Mouse (Mus musculus) thymus, postnatal 10 days (tissue): ENCODE results near the gene Uox.

Experiments
- DNase-seq, 2 experiments: peaks; one replicate each; pipeline ENCODE4 v3.0.0; 2021; ENCODE audit warnings: low spot score in 2 of 2

Gene Uox

GRCm38 (mm10) chr3:146583908-146584307 lies 13.7 kb downstream of the Uox start:
- no peak for DNase-seq

GRCm38 (mm10) chr3:146586616-146587015 lies 16.4 kb downstream of the Uox start:
- no peak for DNase-seq

GRCm38 (mm10) chr3:146589523-146589922 lies 19.3 kb downstream of the Uox start:
- no peak for DNase-seq

- DNase-seq, result no peak
Measured at GRCm38 (mm10) chr3:146591159-146591558, 20.9 kb downstream of the Uox start.

GRCm38 (mm10) chr3:146591601-146592000 lies 21.4 kb downstream of the Uox start:
- no peak for DNase-seq

GRCm38 (mm10) chr3:146595440-146595839 lies 25.2 kb downstream of the Uox start:
- DNase-seq, result no peak

- no peak for DNase-seq
Measured at GRCm38 (mm10) chr3:146596387-146596786, 26.2 kb downstream of the Uox start.

- DNase-seq, result no peak
Measured at GRCm38 (mm10) chr3:146596864-146597263, 26.6 kb downstream of the Uox start.

GRCm38 (mm10) chr3:146598411-146598810 lies 28.2 kb downstream of the Uox start:
- DNase-seq, result no peak

GRCm38 (mm10) chr3:146599198-146599900 lies 29.1 kb downstream of the Uox start:
- DNase-seq, result no peak

GRCm38 (mm10) chr3:146601205-146601604 lies 31.0 kb downstream of the Uox start:
- no peak for DNase-seq

- no peak for DNase-seq
Measured at GRCm38 (mm10) chr3:146602531-146602930, 32.3 kb downstream of the Uox start.

GRCm38 (mm10) chr3:146604647-146605046 lies 34.4 kb downstream of the Uox start:
- DNase-seq, result no peak

GRCm38 (mm10) chr3:146607368-146607767 lies 37.1 kb downstream of the Uox start:
- DNase-seq, result no peak

GRCm38 (mm10) chr3:146610322-146610721 lies 40.1 kb downstream of the Uox start:
- no peak for DNase-seq

- no peak for DNase-seq
Measured at GRCm38 (mm10) chr3:146611261-146611660, 41.0 kb downstream of the Uox start.

- no peak for DNase-seq
Measured at GRCm38 (mm10) chr3:146611821-146612220, 41.6 kb downstream of the Uox start.

- no peak for DNase-seq
Measured at GRCm38 (mm10) chr3:146615496-146615895, 45.3 kb downstream of the Uox start, which contains the start of gene Dnase2b. Dnase2b (minus strand) TSS chr3:146615596.

GRCm38 (mm10) chr3:146616533-146617283 lies 46.5 kb downstream of the Uox start:
- DNase-seq, result no peak

- no peak for DNase-seq
Measured at GRCm38 (mm10) chr3:146617946-146618345, 47.7 kb downstream of the Uox start.

- DNase-seq, result no peak
Measured at GRCm38 (mm10) chr3:146618357-146618756, 48.1 kb downstream of the Uox start.

- DNase-seq, result no peak
Measured at GRCm38 (mm10) chr3:146620101-146620500, 49.9 kb downstream of the Uox start.

- no peak for DNase-seq
Measured at GRCm38 (mm10) chr3:146620555-146621249, 50.5 kb downstream of the Uox start.
